Mouse (Mus musculus) adrenal gland, adult 2 months (tissue): ENCODE results near the gene Cdk5. TPM values are rescaled to one million over a fixed set of nuclear protein-coding genes. Genes with fewer than 3 reads are reported as not detected.

Experiments
- DNase-seq: peaks from one replicate; pipeline ENCODE4 v3.0.0; 2021
- long read RNA-seq: library from polyadenylated mRNA; stranded (forward); transcript quantifications from one replicate; pipeline ENCODE4 v2.0.0, GENCODE M21; 2021
- polyA plus RNA-seq: library from polyadenylated mRNA; depleted of rRNA; stranded (reverse); fragments of >200 nt; gene quantifications from 2 replicates; pipeline ENCODE4 v1.2.3, GENCODE M21; 2012; rRNA removed
- total RNA-seq, 2 experiments: library from RNA; stranded (reverse); gene quantifications; 2 replicates each; pipeline ENCODE4 v1.2.3; 2021

Cdk5 gene
- 10 to 100 TPM; 40.7 to 47.9 TPM for total RNA-seq
- polyA plus RNA-seq = 60.2 and 63.3 TPM in 2 replicates
- long read RNA-seq, transcript Cdk5-201 (12 exons, 2,059 nt) = major isoform, 23 of 25 reads
- long read RNA-seq, partial matches to known transcripts = 1 of 25 reads
- long read RNA-seq, other reads (novel, unspliced or antisense) = 1 of 25 reads

GRCm38 (mm10) chr5:24423129-24424003 lies at the start of gene Cdk5, which contains the start of gene Slc4a2:
Gene Cdk5 (minus strand): TSS chr5:24423530.
Gene Slc4a2 (plus strand): TSS chr5:24423837.
- DNase-seq = peak; percentile 99

GRCm38 (mm10) chr5:24470600-24470999 lies 47.3 kb upstream of the Cdk5 start:
- DNase-seq = peak; percentile 69

GRCm38 (mm10) chr5:24466762-24467161 lies 43.4 kb upstream of the Cdk5 start:
- no peak for DNase-seq

- DNase-seq = no peak
These were observed 32.3 kb upstream of the Cdk5 start for GRCm38 (mm10) chr5:24455613-24456012.

- peak; percentile 65 for DNase-seq
These were observed 31.7 kb upstream of the Cdk5 start for GRCm38 (mm10) chr5:24455076-24455475.

- DNase-seq = no peak
These were observed 30.6 kb upstream of the Cdk5 start for GRCm38 (mm10) chr5:24453985-24454303.

- DNase-seq = no peak
These were observed 30.1 kb upstream of the Cdk5 start for GRCm38 (mm10) chr5:24453283-24453984.

GRCm38 (mm10) chr5:24452691-24453233 lies 29.4 kb upstream of the Cdk5 start:
- DNase-seq = peak; percentile 56

DNA sequence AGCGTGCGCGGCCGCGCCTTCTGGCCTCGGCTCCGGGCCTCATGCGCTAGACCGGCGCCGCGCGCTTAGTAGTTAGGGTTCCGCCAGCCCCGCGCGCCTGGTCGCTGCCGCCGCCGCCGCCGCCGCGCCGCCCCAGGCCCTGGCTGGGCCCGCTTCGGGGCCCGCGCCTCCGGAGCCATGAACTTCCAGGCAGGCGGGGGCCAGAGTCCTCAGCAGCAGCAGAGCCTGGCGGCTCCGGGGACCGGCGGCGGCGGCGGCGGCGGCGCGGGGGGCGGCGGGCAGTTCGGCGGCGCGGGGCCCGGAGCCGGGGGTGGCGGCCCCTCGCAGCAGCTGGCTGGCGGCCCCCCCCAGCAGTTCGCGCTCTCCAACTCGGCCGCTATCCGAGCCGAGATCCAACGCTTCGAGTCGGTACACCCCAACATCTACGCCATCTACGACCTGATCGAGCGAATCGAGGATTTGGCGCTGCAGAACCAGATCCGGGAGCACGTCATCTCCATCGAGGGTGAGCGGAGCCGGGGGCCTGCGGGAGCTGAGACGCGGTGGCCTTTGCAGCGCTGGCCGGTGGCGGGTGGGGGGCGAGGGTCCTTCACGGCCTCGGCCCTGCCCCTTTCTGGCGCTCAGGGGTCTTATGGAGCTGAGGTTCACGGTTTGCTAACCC lies 28.8 kb upstream of the Cdk5 start, which contains the start of gene Agap3:
Gene Agap3, plus strand, starts transcription at position 148 of the 661 bp plus-strand sequence.
- DNase-seq = peak; percentile 63

GRCm38 (mm10) chr5:24451264-24452029 lies 28.1 kb upstream of the Cdk5 start:
- DNase-seq = peak; percentile 93

DNA sequence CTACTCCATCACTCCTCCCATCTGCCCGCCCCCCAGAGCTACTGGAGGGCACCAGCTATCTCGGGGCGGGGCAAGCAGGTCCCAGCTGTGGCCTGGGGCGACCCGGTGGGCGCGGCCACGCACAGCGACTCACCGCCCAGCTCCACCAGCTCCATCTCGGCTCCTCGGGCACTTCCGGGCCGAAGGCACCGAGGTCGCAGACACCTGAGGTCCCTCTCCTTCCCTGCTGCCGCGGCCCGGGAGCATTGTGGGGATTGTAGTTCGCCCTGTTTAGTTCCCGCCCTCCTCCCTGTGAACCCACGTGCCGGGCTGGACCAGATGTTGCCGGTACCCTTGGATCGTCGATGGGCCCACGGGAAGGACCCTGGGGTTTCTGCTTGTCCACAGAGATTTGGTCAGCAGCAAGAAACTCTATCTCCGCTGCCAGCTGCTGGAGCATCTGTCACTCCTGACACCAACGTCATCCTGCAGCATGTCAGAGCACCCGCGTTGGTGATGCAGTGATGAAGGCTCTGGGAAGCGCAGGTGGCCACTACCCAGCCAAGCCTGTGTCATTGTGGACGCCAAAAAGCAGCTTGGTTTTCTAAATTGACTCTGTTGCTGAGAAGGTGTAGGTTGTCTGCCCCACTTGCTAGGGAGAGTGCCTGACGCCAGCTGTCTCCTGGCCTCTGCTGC lies 24.4 kb upstream of the Cdk5 start, which contains the start of gene Tmub1:
Gene Tmub1, minus strand, starts transcription at position 231 of the 675 bp plus-strand sequence.
- DNase-seq = peak; percentile 93

GRCm38 (mm10) chr5:24446630-24447029 lies 23.3 kb upstream of the Cdk5 start:
- DNase-seq = no peak

DNA sequence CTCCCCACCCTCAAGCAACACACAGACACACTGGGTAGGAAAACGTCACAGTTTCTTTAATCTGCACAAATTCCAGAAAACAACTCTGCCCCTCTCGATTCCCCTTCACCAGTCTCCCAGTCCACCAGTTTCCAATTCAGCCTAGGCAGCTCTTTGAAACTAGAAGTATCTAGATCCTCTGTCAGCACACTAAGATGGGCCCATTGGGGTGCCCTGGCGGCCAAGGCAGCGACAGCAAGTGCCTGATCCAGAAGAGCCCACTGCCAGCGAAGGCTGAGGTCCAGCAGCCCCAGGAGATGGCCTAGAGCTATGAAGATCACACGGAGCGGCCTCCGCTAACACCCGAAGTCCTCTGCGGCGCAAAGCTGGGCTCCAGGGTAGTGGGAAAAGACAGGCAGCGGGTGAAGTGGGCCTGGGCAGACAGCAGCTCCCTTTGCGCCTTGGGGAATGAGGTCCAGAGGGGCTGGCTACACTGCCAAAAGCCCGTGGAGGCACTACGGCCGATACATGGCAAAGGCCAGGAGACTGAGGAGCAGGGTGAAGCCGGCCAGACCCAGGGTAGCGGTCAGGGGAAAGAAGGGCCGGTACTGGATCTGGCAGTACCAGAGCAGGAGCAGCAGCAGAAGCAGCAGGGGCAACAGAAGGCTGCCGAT lies 22.2 kb upstream of the Cdk5 start:
- peak; percentile 25 for DNase-seq

DNA sequence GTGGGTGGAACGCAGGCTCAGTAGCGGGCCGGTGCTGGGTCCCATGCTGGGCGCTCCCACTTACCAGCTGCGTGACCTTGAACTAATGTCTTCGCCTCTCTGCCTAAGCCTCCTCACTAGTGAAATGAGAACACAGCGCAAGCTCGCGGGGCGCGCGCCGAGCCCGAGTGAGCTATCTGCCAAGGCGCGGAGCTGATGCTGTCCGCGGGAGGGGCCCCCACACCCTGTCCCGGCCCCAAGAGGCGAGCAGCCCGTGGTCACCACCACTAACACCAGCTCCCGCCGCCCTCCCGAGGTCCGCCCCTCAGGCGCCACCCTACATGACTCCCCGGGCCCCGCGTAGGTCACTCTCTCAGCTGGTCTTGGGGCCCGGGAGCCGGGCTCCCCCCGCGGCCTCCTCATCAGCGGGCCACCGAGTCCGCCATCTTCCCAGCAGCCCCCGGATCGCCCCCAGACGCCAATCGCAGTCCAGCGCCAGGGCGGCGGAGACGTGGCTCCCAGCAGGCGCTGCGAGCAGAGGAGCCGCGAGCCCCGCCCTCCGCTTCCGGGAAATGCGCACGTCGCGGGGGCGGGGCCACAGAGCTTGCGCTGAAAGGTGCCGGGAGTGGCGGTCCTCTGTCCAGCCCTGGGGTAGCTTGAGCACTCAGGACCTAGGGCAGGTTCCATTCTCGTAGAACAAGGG lies 21.6 kb upstream of the Cdk5 start, which contains the start of gene Fastk:
Gene Fastk, minus strand, starts transcription at position 542 of the 682 bp plus-strand sequence.
- peak; percentile 95 for DNase-seq

DNA sequence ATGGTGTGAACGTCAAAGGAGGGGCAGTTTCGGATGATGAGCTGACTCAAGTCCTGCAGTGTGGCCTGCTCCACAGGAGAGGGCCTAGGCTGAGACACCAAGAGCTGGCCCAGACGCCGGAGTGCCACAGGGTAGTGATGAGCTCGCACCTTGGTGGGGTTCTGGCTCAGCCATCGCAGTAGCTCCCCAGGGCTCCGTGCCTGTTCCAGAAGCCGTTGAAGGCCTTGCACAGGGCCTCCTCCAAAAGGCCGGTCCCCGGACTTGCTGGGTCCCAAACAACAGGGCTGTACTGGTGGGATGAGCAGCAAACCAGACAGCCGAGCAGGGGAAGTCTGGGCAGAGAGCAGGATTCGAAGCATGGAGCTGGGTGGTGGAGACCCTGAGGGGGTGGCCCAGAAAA lies 20.6 kb upstream of the Cdk5 start:
- DNase-seq = no peak

GRCm38 (mm10) chr5:24443204-24443603 lies 19.9 kb upstream of the Cdk5 start:
- DNase-seq = no peak

DNA sequence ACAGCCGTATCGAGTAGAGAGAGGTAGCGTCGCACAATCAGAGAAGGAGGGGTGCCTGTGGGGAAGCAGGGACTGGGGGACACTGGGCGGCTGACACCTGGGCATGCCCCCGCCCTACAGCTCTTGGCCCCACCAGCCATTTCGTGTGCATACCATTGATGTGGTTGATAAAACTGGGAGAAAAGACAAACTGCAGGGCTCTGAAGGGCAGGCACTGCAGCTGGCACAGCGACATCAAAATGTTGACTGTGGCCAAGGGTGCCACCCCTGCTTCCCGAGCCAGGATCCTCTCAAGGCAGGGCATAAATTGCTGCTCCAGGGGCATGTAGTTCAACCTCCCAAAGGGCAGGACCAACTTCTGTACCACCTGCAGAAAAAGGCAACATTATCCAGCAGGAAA lies 18.7 kb upstream of the Cdk5 start:
- no peak for DNase-seq

DNA sequence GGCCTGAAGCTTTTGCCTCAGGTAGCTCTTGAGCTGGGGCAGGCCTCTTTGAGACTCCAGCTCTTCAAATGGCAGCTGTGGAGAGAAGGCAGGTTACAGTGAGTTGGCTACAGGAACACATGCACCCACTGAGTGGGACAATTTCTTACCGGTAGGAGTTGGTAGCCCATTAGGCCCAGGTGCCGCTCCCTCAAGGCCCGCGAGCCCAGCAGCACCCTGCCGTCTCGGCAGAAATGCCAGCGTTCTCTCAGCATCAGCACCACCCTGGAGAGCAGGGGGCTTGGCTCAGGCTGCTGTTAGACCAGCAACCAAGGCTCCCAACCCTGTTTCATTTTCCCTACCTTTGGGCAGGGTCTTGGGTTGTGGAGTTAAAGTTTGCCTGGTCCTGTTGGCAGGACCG lies 17.9 kb upstream of the Cdk5 start:
- DNase-seq = no peak

GRCm38 (mm10) chr5:24433993-24434392 lies 10.7 kb upstream of the Cdk5 start:
- DNase-seq = no peak
